Mouse (Mus musculus) left cerebral cortex, adult 11 months (tissue): ENCODE results near the gene Tldc1.

Experiments used
- DNase-seq: peaks from one replicate; pipeline ENCODE4 v3.0.0; 2022; ENCODE audit warnings: low spot score

Gene Tldc1

DNA sequence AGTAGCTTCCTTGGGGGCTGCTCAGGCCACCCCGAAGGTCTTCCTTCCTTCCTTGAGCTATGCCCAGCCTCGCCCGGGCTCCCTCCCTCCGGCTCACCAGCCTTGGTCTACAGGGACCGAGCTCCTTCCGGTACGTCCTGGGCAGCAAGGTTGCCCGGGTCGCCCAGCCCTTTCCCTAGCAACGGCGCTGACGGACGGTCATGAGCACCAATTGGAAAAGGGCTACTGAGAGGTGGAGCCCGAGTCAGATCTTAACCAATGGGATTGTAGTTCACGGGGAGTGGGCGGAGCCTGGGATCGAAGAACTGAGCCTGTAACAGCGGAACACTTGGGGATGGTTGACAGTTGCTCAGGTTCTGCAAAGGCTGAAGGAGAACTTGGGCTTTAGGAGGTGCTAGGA is at the start of gene Tldc1:
Gene Tldc1, minus strand, starts transcription at position 154 of the 400 bp plus-strand sequence.
- peak; percentile 99 for DNase-seq

DNA sequence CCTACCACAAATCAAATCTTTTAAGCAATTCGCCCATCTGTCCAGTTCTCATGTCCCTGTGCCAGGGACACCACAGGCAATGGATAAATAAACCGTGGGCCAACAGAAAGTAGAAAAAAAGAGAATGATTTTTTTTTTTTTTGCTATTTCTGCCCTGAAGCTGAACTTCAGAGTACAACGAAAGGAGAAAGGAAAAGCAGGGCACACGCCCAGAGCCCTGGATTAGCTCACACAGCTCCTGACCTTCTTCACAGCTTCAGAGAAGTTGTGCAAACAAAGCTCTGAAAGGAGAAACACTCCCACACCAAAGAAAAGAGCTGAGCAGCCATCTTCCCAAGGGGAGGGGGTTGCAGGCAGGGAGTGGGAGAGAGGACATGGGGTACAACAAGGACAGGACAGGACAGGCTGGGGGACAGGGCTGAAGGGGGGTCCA is 49.5 kb upstream of the Tldc1 start:
- DNase-seq = no peak

DNA sequence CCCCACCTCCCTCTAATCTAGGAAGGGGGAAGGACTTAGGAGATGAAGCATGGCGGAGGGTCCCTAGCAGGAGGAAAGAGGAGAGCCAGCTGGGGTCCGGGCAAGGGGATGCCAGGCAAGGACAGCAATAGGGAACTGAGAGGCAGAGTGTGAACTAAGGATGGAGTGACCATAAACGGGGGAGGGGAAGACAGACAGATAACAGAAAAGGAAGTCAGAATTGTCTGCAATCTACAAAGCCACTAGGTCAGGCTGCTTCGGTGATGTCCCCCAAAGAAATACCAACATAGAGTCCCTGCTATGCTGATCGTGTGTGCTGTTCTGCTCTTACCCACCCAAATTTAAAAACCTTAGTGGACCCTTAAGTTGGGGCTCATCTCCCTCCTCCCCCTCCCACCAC is 48.8 kb upstream of the Tldc1 start:
- DNase-seq = no peak

DNA sequence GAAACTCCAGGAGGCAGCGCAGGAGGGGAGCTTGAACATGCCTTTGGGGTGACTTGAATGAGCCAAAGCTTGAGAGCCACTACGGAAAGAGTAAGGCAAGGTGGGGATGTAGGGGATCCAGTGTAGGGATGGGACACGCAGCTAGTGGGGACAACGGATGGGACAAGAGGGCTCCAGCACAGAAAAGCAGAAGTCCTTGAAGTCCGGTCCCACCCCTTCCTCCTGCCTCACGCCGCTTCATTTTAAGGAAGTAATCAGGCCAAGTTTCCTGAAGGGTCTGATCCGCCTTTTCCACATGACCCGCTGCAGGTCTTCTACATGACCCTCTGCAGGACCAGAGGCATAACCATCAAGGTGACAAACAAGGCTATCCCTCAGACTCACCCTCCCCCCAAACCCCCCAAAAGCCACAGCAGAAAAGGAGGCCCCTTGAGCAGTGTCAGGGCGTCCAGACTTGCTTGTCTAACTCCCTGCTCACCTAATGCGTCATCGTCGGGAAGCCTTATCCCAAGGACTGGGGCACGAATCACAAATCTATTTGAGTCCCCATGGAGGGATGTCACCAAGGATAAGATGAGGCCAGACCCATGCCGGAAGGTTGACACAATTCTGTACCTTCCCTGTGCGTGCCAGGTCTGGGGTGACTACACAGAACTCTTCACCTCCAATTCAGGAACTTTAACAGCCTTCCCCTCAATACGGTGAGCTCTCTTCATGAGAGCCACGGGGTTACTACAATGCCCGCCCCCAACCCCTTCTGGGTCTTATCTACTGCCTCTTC is 47.9 kb upstream of the Tldc1 start:
- DNase-seq = no peak

DNA sequence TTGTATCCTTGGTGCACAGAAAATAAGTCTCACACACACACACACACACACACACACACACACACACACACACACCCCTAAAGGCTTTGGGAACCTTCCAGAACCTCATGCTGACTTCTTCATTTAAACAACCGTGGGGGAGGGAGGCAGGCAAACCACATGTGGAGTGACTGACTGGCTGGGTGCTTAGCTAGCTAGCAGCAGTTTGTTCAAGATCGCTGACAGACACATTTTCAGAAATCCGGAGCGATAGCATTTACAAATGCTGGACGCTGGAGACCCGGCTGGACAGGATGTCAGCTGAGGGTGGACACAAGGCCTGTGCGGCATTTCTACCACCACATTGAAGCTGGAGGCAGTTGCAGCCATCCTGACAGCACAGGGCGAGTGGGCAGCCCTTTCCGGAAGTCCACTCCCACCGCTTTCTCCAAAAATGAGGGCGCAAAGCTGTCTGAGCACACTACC is 46.6 kb upstream of the Tldc1 start:
- DNase-seq = peak; percentile 52

DNA sequence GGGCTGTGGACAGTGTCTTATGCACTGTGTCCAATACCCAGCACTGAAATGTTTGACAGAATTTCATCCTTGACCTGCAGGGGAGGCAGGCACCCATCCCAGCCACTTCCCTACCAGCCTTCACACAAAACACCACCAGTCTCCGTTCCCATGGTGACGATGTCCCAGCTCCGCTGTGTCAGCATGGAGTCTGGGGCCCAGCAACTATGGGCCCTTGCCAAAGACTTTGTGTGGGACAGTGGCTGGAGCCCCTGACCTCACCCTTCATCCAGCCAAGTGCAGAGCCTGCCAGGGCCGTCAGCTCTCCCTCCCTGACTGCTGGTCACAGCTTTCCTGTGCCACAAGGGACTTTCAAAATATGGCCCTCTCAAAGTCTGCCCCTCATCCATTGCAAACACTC is 45.9 kb upstream of the Tldc1 start:
- no peak for DNase-seq

DNA sequence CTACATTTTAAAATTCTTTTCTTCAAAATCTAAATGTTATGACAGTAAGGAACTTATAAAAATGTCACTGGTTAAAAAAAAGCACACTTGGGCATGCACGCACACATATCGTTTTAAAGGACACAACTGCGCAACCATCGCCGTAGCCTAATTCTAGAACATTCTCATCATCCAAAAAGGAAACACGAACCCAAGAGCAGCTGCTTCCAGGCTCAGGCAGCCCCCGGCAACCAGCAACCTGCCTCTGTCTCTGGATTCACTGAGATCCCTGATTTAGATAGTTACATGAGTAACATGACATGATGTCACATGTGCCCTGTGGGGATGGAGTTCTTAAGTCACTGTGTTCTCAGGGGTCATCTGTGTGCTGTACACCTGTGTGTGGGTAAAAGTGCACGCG is 45.1 kb upstream of the Tldc1 start:
- DNase-seq = no peak

DNA sequence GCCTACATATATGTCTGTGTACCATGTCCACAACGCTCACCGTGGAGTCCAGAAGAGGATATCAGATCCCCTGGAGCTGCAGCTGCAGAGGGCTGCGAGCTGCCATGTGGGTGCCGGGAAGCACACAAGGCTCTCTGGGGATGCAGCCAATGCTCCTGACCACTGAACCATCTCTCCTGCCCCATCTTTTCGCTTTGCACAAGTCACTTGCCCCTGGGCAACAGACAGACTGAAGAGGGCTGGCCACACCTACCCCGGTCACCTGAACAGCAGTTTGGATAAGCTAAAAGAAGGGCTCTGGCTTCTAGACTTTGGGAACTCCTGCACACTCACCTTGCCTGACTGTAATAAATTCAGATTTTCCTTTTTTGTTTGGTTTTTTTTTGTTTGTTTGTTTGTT is 43.5 kb upstream of the Tldc1 start:
- DNase-seq = no peak

DNA sequence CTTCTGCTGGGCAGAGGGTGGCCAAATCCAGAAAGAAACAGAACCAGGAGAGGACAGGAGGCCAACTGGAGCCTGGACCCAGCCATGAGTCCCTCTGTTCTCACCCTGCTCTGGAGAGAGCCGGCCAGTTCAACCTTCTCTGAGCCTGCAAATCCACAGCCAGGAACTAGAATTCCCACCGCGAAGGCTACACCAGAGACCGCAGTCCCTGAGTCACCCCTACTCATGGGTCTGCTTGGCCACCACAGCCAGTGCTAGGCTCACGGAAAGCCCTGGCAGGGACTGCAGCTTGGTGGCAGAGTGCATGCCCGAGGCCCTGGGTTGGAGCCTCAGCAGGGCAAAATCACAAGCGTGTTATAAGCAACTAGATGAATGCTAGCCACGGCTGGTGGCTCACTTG is 41.8 kb upstream of the Tldc1 start:
- DNase-seq = no peak

DNA sequence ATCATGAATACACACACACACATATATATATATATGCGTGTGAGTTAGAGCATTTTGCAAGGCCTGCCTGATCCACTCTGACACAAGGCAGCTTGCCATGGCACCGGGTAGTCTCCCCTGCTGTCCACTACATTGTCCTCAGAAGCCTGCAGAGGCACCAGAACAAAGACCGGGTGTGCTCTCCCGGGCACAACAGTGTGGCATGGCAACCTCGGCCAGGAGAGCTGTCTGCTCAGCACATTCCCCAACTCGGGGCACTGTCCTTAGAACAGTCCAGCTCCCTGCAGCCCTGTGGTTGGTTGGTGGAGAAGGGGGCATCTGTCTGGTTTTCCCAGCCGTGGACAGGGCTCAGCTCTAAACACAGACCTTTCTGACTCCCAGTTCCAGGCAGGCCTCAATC is 41.1 kb upstream of the Tldc1 start:
- no peak for DNase-seq

DNA sequence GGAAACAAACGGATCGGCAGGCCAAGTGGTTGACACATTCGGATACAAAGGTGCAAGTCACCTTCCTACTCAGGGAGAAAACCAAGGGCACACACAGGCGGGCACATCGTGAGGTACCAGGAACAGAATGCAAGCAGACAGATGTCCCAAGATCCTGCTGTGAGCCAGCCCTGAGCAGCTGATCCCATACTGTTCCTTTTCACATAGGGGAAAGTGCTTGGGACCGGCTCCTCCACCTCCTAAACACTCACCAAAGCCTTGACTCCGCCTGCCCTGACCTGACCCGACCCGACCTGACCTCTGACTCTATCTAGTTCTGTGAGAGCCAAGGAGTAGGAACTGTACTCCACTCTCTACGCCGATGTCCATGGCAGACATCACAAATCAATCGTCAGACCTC is 39.2 kb upstream of the Tldc1 start:
- no peak for DNase-seq

DNA sequence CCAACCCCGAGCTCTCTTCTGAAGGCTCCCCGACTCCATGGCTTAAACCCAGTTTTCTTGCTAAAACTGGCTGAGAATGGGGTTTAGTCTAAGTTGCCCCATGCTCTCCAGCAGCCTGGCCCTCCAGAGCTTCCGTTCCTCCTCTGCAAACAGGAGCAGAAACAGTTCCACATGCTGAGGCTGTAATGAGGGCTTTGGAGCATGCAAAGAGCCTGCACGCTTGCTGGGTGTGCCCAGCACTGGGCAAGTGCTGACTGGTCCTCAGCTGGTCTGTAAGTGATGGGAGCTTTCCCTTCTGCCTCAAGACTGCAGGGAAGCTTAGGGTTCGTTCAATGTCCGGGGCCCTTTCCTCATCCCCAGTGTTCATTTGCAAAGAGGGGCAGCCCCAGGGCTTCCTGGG is 38.0 kb upstream of the Tldc1 start:
- no peak for DNase-seq

DNA sequence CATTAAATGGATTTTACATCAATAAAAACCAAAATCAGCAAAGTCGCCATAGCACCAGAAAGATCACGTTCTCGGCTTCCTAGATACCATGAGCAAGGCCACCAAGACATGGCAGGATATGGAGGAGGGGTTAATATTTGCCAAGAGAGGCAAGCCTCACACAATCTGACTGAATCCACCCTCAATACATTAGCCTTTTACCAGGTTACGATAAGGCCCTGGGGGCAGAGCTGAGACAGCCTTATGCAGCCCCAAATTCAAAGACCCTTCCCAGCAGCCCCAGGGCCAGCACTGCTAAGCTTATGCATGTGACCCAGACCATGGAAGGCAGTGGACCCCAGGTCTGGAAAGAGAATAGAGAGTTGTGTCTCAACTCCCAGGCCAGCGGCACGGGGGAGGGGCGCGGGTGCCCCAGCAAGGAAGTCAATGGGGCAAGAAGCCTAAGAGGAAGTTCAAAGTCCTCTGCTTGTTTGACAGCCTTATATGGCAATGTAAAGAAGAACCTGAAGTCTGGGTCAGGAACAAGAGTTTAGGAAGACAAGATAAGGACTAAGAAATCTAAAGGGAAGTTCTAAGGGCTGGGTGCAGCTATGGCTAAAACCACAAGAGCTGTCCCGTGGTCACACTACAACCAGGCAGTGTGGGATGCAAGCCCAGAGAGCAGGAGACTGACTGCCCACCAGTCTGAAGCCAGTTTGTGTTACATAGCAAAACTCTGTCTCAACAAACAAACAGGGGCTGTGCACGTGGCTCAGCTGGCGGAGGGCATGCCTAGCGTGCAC is 34.6 kb upstream of the Tldc1 start:
- DNase-seq = no peak

DNA sequence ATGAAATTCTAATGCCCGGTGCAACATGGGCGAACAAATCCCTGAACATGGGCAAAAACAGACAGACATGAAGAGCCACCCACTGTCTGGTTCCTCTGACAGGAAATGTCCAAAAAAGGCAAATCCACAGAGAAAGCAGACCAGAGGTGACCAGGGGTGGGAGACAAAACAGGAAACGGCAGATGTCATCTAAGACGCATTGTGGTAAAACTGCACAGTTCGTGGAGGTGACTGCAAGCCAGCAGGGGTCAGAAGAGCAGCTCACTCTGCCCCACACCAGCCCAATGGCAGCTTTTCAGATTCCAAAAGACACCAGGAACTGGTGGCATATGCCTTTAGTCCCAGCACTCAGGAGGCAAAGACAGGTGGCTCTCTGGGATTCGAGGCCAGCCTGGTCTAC is 33.7 kb upstream of the Tldc1 start:
- no peak for DNase-seq

DNA sequence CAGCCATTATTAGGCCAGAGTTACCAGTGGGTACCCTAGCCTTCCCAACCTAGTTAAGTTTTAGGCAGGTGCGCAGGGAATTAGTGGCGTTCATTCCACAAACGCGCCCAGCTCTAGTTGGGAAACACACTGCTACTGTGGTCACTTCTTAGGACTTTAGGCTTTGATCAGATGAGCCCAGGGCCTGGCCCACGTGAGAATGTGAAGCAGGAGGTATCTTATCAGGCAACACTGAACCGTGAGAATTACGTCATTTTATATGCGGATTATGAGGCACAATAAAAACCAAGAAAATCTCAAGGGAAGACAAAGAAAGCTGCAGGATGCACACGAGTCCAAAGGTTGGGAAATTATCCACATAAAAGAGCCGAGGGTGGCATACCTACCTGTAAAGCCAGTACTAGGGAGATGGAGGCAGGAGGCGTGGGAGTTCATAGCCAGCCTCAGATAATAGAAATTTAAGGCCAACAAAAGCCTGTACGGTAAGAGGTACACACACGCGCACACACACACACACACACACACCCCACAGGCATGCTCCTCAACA is 32.8 kb upstream of the Tldc1 start:
- no peak for DNase-seq

DNA sequence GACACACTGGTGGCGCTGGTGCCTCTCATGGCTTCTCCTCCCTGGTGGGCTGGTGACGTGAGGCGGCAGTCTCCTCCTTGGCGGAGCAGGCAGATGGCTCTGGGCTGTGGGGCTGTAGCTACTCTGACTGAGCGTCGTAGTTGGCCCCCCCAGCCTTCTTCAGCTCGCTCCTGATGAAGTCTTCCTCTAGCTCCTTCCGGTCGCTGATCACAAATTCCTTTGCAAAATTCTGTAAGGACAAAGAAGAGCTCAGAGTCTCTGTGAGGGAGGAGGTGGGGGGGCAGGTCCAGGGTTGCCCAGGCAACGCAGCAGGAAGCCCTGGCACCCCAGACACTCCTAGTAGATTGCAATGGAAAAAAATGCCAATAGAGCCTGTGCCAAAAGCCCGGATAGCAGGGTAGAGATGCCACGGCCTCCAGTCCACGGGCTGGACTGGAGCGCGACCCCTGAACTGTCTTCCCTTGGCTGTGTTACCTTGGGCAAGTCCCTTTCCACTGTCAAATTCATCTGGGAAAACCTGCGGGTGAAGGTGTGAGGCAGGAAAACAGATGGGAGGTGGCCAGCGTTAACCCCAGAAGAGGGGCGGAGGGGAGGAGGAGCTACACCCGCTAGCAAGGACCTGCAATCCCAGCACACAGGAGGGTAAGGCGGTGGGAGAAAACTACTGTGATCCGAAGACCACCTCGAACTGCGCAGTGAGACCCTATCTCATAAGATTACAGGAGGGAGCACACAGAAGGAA is 32.1 kb upstream of the Tldc1 start:
- no peak for DNase-seq

DNA sequence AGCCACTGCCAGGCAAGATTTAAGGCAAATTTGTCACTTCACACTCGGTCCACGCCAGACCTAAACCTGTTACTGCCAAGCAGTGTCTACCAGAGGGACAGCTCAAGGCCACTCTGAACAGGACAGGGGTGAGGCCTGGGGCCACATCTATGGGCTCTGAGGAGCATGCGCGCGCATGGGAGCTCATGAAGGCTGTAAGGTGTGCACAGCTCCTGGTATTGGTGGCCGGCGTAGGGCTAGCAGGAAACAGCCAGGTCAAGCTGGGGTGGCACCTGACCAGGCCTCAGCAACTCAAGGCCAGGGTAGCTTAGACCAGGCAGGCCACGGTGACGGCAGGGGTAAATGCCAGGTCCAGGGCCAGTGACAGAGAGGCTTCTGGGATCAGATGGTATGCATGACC is 31.4 kb upstream of the Tldc1 start:
- DNase-seq = no peak

DNA sequence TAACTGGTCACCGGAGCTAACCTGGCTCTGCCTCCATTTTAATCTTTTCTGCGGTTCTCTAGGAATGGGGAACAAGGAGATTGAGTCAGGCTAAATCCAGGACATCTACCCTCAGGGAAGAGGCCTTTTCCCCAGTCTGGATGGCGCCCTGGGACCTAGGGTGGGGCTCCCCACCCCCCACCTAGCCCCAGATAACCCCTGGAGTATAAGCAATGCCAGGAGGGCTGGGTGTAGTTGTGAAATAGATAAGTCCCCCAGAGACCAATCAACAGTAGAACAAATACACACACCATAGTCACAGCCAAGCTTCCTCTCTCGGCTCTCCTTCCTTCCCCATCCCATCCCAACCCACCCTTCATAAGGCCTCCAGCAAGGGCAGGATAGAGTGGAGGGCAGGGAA is 29.5 kb upstream of the Tldc1 start:
- no peak for DNase-seq

DNA sequence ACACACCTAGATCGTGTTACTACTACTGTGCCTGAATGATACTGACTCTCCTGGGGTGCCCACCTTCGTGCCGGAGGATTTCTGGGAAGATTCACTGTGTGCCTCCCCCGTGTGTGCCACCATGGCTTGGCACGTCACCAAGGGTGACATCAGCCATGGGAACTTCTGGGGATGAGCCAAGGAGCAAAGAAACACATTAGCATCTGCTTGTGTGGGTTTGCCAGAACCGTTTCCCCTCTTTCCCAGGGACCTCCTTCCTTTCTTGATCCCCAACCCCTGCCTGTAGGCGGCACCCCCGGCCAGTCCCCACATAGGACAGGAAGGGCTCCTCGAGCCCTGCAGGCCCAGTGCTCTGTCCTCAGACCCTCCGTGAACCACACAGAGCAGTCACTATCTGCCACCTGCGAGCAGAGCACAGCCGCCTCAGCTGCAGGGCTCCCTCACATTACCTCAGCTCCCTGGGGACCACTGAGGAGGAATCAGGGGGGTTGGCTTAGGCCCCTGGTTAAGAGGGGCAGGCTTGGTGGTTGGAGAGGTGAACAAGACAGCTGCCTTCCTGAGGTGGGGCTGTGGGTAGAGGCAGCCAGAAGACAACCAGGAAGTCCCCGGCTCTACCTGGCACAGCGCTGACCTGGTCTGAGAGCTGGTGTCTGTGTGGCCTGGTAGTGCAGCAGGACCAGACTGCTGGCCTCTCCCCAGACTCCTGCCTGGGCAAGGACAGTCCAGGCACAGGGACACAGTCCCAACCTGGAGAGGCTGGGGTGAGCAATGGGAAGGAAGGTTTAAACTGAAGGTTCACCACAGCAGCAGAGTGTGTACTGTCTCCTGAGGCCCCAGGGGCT is 28.4 kb upstream of the Tldc1 start:
- no peak for DNase-seq

DNA sequence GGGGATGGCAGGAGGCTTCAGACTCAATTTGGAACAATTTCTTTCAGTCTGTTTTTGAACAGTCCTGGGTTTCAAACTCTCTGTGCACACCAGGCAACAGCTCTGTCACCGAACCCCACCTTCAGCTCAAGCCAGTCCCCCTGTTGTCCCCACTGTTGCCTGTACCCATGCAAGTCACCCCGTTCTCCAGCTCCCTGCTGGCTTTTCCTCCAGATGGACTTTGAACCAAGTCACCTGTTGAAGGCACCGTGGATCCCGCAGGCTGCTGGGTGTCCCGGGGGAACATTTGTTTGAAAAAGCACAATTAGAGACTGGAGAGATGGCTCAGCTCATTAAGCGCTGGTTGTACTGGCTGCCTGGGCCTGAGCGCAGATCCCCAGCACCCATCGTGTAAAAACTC is 27.1 kb upstream of the Tldc1 start:
- DNase-seq = no peak

DNA sequence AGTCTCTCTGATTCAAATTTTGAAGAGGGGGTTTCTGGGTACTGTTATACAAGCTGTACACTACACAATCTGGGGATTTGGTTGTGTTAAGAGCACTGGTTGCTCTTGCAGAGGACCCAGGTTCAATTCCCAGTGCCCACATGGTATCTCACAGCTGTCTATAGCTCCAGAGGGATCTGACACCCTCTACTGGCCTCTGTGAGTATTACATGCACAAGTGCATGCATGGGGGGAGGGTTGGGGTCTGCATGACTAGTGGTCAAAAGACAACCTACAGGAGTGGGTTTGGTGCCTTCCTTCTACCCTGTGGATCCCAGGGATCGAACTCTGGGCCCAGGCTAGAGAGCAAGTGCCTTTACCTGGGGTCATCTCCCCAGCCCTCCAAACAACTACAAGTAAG is 24.4 kb upstream of the Tldc1 start:
- no peak for DNase-seq

DNA sequence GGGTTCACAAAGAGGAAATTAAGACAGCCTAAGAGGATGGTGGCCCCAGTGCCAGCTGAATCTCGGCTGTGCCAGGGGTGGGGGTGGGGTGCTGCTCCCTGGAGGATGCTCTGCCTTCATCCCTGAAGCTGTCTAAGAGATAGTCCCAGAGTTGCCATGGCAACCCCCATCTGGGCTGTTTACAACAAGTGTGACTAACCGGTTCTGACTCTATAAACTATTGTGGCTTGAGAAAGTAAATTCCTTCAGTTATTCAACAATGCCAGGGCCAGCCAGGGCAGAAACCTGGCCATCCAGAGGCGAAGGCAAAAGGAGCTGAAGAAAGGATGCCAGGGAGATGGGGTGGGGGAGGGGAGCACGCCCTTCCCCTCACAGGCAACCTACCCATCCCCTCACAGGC is 23.0 kb upstream of the Tldc1 start:
- DNase-seq = no peak
